Mouse (Mus musculus): ENCODE data around the gene Ackr2.
A peak's percentile ranks its signal among the peaks of the same experiment; 100 is the strongest.

Ackr2 gene

GRCm38 (mm10) chr9:121919027-121919501 is 20.9 kb downstream of the Ackr2 start:
- DNase-seq = peak; percentile 40

- no peak for DNase-seq
Observed at GRCm38 (mm10) chr9:121923443-121923842, 25.3 kb downstream of the Ackr2 start.

- DNase-seq = no peak
Observed at GRCm38 (mm10) chr9:121923906-121924305, 25.8 kb downstream of the Ackr2 start.

GRCm38 (mm10) chr9:121924901-121925560 is 26.9 kb downstream of the Ackr2 start:
- no peak for DNase-seq

- DNase-seq = no peak
Observed at GRCm38 (mm10) chr9:121925959-121926358, 27.8 kb downstream of the Ackr2 start.

- no peak for DNase-seq
Observed at GRCm38 (mm10) chr9:121926634-121927405, 28.7 kb downstream of the Ackr2 start.

- DNase-seq = no peak
Observed at GRCm38 (mm10) chr9:121927721-121928120, 29.6 kb downstream of the Ackr2 start.

GRCm38 (mm10) chr9:121928498-121928897 is 30.3 kb downstream of the Ackr2 start:
- DNase-seq = peak; percentile 67

- no peak for DNase-seq
Observed at GRCm38 (mm10) chr9:121934856-121935255, 36.7 kb downstream of the Ackr2 start.

GRCm38 (mm10) chr9:121936952-121937351 is 38.8 kb downstream of the Ackr2 start:
- no peak for DNase-seq

- no peak for DNase-seq
Observed at GRCm38 (mm10) chr9:121937451-121937864, 39.3 kb downstream of the Ackr2 start.

- DNase-seq = no peak
Observed at GRCm38 (mm10) chr9:121937944-121938355, 39.8 kb downstream of the Ackr2 start.

- DNase-seq = no peak
Observed at GRCm38 (mm10) chr9:121943005-121943404, 44.9 kb downstream of the Ackr2 start.

GRCm38 (mm10) chr9:121943628-121944027 is 45.5 kb downstream of the Ackr2 start:
- no peak for DNase-seq

- DNase-seq = peak; percentile 85
Observed at GRCm38 (mm10) chr9:121947784-121948183, 49.6 kb downstream of the Ackr2 start.

- no peak for DNase-seq
Observed at GRCm38 (mm10) chr9:121948431-121948830, 50.3 kb downstream of the Ackr2 start.

- peak; percentile 90 for DNase-seq
Observed at GRCm38 (mm10) chr9:121950418-121951113, 52.4 kb downstream of the Ackr2 start, which contains the start of gene Fam198a. Fam198a (plus strand) TSS chr9:121950988.

- no peak for DNase-seq
Observed at GRCm38 (mm10) chr9:121951114-121951423, 52.9 kb downstream of the Ackr2 start.

- DNase-seq = no peak
Observed at GRCm38 (mm10) chr9:121952596-121952995, 54.4 kb downstream of the Ackr2 start.

GRCm38 (mm10) chr9:121959966-121960635 is 61.9 kb downstream of the Ackr2 start:
- DNase-seq = peak; percentile 18

Data from kidney, postnatal 10 days (tissue).